14 mouse cellular contexts compared by ENCODE assay signal in the genomic region with DNA sequence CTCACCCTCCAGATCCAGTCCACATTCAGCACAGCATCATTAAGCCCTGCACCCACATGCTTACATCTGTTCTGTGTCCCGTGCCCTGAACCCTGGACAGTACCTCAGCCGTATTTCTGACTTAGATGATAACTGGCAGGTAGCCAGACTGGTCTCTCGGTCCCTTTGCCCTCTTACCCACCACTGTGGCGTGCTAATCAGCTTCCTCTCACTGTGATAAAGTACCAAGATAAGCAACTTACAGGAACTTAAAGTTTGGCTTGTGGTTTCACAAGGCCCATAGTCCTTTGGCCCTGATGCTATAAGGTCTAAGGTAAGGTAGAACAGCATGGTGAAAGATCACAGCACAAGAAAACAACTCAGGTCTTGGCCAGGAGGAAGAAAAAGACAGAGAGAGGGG. TPM values are rescaled to one million over a fixed set of nuclear protein-coding genes. Genes with fewer than 3 reads are reported as not detected.
DNase-seq lines count a peak whose midpoint lies in the region; ATAC-seq lines count a peak whose summit lies in the region.
"Had no signal": no experiment of that assay in that cellular context is flagged by ENCODE, and none has a peak within 500 bp of the region (broad histone marks: within the 10 kb centered on the region; RNA-seq: fewer than 3 reads in every experiment).

No protein-coding gene starts in this region.

- peak; percentile 75 to 92 for ATAC-seq in hematopoietic stem cell, adult 5-6 weeks (replicated peaks in 1 of 2; ENCODE audit: insufficient read depth in 1 of 2, low FRiP score in 2 of 2, low TSS enrichment in 1 of 2, low read depth in 1 of 2, poor library complexity in 2 of 2, severe bottlenecking in 2 of 2)
- ATAC-seq in monocyte, adult 5-6 weeks (replicated peaks; ENCODE audit: insufficient number of reproducible peaks, low FRiP score, low TSS enrichment, poor library complexity, severe bottlenecking), result peak; percentile 61

- peak; percentile 95 for DNase-seq in 416B (ENCODE audit: low read depth)
- peak; percentile 59 for DNase-seq in CD4-positive helper T cell, adult 2 months (ENCODE audit: low read depth, low spot score)
- no peak for DNase-seq in thymus, postnatal 14 days
- DNase-seq in frontal cortex, postnatal 10 days (ENCODE audit: low spot score in 2 of 2), result no peak
- DNase-seq in layer of hippocampus, postnatal 14 days (ENCODE audit: low spot score in 2 of 2), result no peak
- DNase-seq: cerebellum, adult 8-10 months; gastrocnemius, postnatal 25 days; layer of hippocampus, postnatal 36 days; lung, postnatal 4 days; midbrain, embryonic 14.5 days; retina, postnatal 1 day; thymus, postnatal 4 days had no signal

RNA-seq across cellular contexts. Expression of a gene that starts 48.7 kb away (rescaled TPM):
- 23.1 and 24.1 TPM in 2 replicates for total RNA-seq in hematopoietic stem cell, adult 5-6 weeks (2017)
- 88.5 to 100 TPM (median 93.4 TPM) in 3 replicates for total RNA-seq in monocyte, adult 5-6 weeks (2017)
- total RNA-seq in layer of hippocampus, postnatal 14 days (2021), result 10 to 100 TPM; 73.7 to 78.3 TPM

Comparison
In these comparisons a context has a peak if more than half of its experiments do, and no peak if none do; other contexts are left out.
1. DNase-seq: peak in 416B (single experiment) and CD4-positive helper T cell, adult 2 months (single experiment); none in thymus, postnatal 14 days (single experiment), frontal cortex, postnatal 10 days (0 of 2) and layer of hippocampus, postnatal 14 days (0 of 2).